Mouse (Mus musculus) layer of hippocampus, postnatal 36 days (tissue): ENCODE measurements around the gene Exosc2. TPM values are rescaled to one million over a fixed set of nuclear protein-coding genes. Genes with fewer than 3 reads are reported as not detected.

Source experiments
- DNase-seq, 2 experiments: peaks; one replicate each; pipeline ENCODE4 v3.0.0; 2022
- total RNA-seq, 2 experiments: library from RNA; stranded (reverse); gene quantifications; 2 replicates each; pipeline ENCODE4 v1.2.3; 2021

The Exosc2 gene
- total RNA-seq: 10 to 100 TPM; 19.0 to 23.9 TPM

DNA sequence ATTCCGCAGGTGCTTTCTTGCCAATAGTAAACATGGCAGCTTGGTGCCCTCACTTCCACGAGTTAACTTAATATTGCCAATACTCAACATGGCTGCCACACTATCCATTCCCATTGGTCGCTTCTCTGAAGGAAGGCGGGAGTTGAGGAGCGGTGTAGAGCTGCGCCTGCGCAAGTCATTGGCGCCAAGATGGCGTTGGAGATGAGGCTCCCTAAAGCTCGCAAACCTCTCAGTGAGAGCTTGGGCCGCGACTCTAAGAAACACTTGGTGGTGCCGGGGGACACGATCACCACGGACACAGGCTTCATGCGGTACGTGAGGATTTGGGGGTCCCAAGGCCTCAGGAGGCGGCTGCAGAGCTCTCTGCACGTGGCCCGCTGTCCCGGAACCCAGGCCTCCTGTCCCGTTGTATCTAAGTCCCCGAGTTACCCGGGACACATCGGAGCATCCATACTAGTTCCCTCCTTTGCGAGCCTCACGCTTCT lies at the start of gene Exosc2:
Gene Exosc2 (plus strand): TSS at position 165 of the 485 bp plus-strand sequence.
- peak; percentile 85 to 88 for DNase-seq

DNA sequence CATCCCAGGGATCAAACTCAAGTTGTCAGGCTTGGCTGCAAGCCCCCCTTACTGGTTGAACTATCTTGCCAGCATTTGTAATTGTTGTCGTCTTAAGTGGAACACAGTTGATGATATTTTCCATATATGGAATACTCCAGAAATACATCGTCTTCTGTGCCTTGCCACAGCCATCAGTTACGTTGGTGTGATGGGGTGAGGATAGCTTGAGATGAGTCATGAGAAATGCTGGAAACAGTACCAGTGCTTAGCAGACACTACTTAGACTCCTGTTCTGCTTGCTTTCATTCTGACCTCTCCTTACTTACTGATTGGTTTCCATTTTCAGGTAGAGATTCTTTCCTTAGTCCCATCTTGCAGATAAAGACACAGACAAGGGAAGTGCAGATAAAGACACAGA lies 37.0 kb upstream of the Exosc2 start:
- no peak for DNase-seq

DNA sequence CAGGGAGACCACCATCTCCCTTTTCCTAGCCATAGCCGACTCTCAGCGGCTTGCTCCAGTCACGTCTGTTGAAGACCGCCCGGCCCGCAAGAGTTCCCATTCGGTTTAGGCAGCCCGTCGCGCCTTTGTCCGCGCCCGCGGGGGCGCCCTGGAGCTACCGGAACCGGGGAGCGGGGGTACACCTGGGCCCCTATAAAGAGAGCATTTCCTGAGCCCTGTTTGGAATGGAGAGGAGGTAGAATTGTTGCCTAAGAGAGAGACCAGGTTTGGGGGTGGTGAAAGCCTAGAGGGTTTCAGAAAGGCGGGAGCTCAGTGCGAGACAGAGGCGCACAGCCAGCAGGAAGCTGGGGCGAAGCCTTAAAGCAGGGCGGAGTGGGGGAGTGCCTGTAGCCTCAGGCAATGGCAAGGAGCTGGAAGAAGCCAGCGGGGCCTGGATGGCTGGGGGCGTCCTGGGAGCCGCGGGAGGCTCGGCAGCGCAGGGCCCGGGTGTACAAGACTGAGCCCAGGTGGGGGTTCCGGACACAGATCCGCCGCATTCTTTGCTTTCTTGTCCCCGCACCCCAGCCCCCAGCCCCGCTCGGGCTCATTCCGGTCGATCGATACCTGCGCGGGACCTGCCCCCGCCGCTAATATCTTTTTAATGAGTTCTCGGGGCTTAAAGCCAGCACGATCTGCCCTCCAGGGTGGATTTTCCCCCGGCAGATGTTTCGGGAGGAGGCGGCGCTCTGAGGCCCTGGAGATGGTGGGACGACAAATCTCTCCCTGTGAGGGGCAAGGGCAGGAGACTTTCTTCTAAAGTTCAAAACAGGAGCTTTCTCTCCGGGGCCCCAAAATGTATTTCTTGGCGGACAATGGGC lies 35.0 kb upstream of the Exosc2 start:
- no peak for DNase-seq

DNA sequence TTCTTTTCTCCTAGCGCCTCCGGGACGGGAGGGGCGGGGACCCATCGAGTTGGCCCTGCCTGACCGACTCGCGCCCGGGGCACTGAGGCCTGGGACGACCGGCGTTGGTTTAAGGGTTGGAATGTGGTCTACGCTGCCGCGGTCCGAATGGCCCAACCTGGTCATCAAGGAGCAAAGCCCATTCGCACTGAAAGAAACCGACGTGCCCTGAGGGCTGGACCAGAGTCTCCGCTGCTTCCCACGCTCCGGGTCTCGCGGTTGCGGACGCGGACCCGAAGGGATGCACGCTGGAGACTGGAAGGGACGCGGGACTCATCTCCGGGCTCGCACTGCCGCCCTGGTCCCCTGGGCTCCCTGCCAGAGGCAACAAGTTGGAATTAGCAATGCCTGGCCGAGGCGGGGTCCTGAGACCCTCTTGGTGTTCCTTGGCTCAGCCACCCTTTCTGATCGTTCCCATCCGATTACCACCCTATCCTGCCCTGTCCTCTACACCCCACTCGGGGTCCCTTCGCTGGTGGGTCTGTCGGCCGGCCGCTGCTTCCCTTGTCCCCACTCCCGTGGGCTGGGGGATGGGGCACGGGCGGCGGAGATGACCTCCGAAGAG lies 34.3 kb upstream of the Exosc2 start:
- DNase-seq: no peak

DNA sequence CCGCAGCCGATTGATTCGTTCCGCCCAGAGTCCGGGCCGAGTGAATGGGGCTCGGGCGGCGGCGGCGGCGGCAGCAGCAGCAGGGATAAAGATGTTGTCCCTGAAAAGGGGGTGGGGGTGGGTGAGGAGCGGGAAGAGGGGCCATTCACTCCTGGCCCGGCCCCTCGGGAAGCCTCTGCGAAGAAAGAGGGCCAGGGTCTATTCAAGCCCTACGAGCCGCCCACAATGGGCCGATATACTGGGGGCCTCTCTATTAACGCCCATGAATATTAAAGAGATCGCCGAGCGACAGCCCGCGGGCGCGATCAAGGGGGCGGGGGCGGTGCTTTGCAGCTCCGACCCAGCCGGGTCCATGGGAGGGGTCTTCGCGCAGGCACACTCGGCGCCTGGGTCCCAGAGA lies 33.8 kb upstream of the Exosc2 start:
- no peak for DNase-seq

DNA sequence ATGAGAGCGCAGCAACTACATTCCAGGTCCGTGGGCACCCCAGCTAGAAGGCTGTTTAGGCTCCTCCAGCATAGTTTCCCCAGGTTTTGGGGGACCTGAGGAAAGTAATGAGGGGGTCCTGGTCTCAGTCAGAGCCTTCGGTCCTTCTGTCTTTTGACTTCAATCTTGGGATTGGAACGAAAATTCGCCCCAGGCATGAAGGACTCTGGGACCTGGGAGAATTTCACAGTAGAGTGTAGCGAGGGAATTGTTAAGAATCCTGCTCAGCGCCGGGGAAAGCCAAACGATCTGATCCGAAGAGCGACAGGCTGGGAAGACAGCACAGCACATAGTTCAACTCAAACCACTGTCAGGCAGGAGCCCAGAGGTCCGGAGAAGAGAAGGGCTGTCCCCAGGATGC lies 33.2 kb upstream of the Exosc2 start:
- DNase-seq: no peak

DNA sequence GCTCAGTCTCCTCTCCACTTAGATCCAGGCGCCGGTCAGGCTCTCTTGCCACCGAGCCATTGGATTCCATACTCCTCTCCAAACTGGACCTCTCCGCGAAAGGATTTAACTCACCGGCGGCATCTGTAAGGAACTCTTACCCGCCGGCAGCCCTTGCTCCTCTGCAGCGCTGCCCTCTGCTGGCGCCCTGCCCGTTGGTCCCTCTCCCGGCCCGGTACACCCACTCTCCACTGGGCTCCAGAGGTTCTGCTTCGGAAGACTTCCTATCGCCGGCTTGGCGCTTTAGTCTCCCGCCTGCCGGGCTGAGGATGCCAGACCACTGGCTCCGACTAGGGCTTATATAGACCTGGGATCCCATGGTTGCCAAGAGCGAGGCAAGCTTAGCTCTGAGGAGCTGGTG lies 32.7 kb upstream of the Exosc2 start:
- no peak for DNase-seq

DNA sequence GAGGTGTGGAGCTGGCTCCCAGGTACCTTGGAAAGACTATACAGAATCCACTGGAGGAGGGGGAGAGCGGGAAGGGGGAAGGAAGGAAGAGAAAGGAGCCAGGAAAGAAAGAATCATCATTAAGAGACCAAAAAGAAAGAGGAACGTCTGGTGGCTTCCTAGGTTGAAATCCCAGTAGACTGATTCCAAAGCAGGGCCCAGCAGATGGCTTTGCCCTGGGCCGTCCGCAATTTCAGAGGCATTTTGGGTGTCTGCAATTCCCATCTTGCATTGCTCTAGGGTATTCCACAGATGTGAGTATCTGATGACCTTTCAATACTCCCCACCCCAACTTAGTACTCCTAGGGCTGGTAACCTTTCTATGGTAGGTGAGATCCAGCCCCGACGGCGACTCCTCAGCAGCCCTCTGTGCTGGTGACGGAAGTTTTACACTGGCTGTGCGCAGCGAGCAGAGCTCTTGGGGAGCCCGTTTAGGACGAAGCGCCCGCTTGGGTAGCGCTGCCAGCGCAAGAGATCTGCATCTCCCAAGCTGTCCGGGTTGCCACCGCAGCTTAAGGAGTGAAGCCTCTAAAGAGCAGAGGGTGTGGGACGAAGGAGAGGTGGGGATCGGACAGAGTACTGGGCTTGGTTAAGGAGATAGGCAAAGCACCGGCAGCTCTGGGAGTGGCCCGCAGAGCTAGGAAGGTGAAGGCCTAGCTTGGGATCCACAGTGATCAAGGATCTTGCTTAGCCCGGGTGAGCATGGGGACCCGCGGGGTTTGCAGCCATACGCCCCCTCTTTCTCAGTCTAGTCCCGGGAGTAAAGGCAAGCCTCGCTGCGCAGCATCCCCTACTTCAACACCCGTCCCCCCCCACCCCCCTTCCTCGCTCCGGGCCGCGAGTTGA lies 31.7 kb upstream of the Exosc2 start:
- no peak for DNase-seq

DNA sequence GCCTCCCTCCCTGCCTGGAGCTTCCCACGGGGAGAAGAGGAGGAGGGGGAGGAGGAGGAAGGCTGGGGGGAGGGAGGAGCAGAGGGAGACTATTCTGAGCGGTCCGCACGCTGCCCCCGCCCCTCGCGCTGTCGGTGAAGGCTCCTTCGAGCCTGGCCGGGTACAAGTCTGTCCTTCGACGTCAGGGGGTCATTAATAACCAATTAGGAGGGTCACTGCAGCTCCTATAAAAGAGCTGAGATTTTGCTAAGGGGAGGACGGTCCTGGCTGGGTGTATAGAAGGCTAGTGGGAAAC lies 31.1 kb upstream of the Exosc2 start:
- DNase-seq: no peak

DNA sequence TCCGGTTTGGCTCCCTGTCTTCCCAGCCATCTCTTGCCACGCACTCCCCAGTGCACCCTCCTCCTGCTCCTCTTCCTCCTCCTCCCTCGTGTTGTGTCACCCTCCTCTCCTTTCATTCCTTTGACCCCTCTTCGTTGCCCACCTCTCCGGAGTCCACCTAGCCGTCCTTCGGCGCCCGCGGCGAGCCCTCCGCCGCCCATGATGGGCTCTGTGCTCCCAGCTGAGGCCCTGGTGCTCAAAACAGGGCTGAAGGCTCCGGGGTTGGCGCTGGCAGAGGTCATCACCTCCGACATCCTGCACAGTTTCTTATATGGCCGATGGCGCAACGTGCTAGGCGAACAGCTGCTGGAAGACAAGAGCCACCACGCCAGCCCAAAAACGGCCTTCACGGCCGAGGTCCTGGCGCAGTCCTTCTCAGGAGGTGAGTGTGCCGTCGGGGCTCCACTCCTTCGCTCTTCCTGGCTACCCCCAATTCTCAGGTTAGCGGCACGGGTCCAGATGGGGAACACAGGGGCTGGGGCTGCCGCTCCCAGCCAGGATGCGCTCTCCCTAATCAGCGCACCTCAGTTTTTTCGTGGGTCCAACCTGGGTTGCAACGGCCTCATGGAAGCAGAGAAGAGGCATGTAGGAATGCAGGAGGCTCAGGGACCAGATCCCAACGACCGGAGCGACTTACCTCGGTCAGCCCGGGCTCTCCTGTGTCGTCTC lies 30.5 kb upstream of the Exosc2 start, which contains the start of gene Prdm12:
Gene Prdm12 (plus strand): TSS at position 137 of the 708 bp plus-strand sequence.
- no peak for DNase-seq

DNA sequence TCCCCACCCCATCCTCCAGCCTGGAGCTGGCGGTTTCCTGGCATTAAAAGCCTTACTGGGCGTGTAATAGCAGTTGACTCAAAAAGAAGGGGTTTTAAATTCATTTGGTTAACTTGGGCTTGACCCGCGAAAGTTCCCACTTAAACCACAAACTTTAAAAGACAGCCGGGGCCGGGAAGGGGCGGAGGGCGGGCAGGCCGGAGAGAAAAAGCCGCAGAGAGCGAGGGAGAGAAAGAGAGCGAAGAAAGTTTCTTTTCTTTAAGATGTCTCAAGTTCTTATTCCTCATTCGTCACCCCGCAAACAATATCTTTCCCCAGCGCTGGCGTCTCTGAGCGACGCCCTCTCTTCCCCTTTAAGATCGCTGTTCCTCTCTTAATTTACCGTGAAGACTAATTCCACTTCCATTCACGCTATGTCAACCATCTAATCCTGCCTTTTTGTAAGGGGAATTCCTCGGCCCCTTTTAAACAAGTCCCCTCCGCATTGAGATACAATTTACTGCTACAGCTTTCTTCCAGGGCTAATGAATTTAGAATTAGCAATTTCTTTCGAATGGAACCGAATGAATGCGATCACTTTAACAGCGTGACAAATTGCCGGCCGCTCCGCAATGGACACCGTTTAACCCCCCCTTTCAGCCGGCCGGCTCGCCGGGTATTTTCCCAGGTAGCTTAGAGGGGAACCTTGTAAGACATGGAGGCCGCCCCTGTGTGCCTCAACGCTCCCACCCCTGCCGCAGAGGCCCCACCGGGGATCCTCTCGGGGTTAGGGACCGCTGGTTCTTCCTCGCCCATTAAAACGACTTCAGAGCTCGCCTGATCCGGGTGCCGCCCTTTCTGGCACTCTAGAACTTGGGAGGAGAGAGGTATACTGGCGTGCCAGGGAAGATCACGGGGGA lies 29.7 kb upstream of the Exosc2 start:
- DNase-seq: no peak

DNA sequence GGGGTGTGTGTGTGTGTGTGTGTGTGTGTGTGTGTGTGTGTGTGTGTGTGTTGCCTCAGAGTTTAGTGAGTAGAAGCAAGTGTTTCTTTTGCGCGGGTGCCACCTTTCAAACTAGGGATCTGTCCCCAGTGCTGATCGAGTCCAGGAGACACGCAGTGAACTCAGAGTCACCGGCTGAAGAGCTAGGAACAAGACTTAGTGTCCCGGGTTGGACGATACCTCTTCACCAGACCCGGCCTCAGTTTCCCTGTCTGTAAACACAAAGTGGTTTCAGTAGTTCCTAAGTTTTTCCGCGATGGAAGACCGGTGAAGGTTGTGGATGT lies 29.0 kb upstream of the Exosc2 start:
- DNase-seq: no peak

DNA sequence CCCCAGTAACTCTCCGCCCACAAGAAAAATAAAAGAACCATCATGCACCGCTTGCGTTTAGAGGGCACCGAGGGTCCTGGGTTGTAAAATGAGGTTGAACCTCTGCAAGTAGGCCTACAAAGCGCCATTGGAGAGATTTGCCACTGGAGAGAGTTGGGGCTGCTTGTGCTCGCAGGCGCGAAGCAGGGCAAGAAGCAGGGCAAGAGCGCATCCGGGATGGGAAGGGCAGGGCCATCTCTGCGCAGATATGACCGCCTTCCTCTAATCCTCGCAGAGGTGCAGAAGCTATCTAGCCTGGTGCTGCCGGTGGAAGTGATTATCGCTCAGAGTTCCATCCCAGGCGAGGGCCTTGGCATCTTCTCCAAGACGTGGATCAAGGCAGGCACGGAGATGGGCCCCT lies 28.6 kb upstream of the Exosc2 start:
- no peak for DNase-seq

DNA sequence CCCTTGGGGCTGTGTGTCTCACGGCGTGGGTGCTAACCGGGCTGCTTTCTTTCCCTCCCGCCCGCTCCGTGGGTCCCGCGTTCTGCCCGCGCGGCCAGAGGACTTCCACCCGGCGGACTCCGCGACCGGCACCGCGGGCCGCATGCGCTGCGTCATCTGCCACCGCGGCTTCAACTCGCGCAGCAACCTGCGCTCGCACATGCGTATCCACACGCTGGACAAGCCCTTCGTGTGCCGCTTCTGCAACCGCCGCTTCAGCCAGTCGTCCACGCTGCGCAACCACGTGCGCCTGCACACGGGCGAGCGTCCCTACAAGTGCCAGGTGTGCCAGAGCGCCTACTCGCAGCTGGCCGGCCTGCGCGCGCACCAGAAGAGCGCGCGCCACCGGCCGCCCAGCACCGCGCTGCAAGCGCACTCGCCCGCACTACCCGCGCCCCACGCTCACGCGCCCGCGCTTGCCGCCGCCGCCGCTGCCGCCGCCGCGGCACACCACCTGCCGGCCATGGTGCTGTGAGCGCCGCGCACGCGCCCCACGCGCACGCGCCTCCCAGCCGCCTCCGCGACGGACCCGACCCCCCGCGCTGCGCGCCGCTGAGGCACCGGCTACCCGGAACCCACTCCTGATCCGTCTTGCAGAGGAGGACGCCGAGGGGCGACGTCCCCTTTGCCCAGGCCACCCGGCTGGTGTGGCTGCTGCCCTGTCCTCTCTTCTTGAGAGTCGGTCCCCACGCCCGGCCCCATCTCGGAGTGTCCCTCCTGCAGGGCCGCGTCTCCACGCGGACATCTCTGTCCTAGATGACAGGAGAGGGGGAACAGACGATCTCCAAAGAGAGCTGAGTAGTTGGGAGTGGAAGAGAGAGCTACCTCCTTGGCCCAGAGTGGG lies 16.3 kb upstream of the Exosc2 start:
- DNase-seq: peak; percentile 63 to 70

DNA sequence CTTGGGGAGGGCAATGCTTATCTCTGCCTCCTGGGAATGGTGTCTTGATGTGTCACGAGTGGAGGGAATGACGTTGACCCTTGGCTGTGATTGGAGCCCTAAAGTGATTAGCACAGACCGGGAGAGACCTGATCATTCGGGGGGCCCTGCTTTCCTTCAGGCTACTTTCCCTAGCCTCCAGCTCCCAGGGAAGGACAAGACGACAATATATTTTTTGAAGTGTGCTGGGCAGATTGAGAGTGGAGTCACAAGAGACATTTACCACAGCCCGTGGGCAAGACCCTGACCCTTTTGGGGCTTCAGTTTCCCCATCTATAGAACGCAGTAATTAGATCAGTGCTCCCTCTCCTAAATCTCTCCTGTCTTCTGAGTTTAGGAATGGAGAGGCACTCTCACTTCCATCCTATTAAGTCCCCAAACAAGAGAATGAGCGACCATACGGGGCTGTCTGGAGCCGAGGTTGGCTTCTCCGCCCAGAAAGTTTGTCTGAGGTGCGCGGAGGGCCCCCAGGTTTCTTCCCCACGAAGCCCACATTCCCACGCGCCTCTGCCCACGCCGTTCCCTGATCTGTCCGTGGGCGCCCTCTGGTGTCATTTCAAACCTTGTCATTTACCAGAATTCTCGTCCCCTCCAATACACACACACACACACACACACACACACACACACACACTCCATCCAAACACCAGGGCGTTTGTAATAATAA lies 15.5 kb upstream of the Exosc2 start:
- DNase-seq: peak; percentile 59 to 70

DNA sequence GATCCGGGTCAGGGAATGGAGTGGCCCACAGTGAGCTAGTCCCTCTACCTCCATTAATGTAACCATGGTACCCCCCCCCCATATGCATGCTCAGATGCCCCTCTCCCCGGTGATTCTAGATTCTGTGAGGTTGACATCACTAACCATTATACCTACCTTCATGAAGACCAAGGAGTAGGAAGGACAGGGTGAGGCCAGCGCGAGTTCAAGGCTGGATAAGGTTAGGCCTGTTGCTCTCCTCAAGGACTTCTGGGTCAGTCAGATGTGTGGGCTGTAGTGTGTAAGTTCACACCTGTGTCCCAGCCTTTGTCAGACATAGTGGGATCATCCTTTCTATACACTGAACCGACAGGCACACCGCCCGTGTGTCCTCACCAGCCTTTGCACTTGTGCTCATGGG lies 14.1 kb upstream of the Exosc2 start:
- DNase-seq: no peak

DNA sequence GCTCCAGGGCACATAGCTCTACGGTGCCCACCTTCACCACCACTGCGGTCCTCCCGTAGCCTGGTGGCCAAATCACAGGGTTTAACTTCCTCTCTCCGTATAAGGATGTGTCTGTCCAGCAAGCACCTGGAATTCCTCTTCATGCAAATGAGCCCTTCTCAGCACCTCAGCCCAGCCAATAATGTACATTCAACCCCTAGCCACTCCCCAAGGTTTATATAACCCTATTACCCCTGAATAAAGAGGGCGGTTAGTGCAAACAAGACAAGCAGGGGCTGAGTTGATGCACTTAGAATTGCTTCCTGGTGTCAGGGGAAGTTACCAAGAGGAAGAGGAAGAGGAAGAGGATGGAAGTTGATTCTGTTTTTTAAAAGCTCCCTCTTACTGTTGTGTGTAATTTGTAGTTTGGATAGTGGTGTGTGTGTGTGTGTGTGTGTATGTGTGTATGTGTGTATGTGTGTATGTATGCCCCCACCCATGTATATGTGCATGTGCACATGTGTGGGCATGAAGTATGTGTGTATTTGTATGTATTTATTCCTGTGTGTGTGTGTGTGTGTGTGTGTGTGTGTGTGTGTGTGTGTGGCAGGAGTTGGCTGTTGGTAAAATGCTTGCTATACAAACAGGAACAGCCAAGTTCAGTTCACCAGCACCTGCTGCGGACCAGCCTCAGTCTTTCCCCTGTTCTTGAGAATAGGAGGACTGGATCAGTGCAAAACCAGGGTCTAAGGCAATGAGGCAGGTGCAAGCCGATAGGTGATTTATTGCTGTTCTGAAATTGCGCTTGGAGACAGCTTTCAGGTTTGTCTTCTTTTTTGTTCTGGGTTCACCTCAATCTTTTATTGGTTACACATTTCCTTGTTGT lies 7.3 kb upstream of the Exosc2 start:
- no peak for DNase-seq

DNA sequence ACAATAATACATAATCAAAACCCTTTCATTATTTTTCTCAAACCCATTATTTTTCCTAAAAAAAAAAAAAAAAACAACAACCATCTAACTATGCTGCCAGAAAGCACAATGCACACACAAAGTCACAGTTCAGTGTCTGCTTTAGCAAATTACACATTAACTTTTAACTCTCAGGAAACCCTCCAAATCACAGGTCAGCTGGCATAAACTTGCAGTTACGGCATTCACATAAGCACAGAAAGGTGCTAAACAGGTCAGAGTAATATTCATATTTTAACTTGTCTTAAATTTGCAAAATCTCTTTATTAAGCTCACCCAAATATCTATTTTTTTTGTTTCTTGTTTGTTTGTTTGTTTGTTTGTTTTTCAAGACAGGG lies 6.7 kb upstream of the Exosc2 start:
- no peak for DNase-seq

DNA sequence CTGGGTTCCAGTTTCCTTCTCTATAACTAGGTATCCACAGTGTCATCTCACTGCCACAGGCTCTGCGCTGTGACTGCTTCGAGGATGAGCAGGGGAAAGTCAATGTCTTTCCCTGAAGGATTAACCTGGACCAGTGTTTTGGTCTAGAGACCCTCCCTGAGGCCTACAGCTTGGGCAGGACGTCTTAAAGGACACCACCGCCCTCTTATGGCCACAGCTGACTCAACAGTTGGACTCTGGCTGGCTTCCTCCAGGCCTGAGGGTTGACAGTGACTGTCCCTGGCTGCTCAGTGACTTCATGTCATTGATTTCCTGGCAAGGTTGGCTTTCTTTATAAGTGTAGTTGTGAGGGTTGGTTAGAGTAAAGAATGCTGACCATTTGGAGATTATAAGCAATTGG lies 3.2 kb upstream of the Exosc2 start:
- DNase-seq: no peak
